ENCODE assay signal across 26 mouse cellular contexts in the genomic region with DNA sequence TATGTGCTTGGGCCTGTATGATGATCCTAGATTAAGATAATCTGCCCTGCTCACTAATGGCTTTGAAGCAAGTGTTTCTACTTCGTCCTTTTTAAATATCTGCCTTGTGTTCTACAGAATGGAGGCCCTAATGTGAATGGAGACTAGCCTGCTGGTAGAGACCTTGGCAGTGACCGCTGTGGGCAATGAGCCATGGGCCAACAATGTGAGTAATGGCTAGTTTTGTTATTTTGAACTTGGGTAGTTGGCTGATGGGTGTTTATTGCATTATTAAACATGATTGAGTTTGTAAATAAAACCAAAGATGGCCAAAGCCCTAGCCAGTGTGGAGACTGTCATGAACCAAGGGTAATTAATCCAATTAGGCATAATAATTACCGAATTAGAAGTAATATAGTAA. TPM values are rescaled to one million over a fixed set of nuclear protein-coding genes. Genes with fewer than 3 reads are reported as not detected.
A peak's percentile ranks its signal among the peaks of the same experiment; 100 is the strongest.
DNase-seq lines count a peak whose midpoint lies in the region; ATAC-seq and TF ChIP-seq lines count a peak whose summit lies in the region.
"Had no signal": no experiment of that assay in that cellular context is flagged by ENCODE, and none has a peak within 500 bp of the region (broad histone marks: within the 10 kb centered on the region; RNA-seq: fewer than 3 reads in every experiment).

No protein-coding gene starts in this region.

- ATAC-seq in megakaryocyte, adult 5-6 weeks (ENCODE audit: poor library complexity, severe bottlenecking) = no peak
- ATAC-seq: activated CD4-positive, CD25-positive, alpha-beta regulatory T cell, adult 4 months; CD4-positive, CD25-positive, alpha-beta regulatory T cell, adult 4 months; forebrain, embryonic 13.5 days; hindbrain, embryonic 16.5 days; lung, postnatal 0 days; midbrain, embryonic 15.5 days had no signal

- DNase-seq in cerebellum, adult 9-10 months = peak; percentile 28
- no peak for DNase-seq in cerebellum, adult 11-12 months
- DNase-seq in Muller cell, postnatal 12 days (ENCODE audit: inconsistent ontology term) = peak; percentile 83
- DNase-seq in adrenal gland, adult 8-10 months = peak; percentile 58
- peak; percentile 46 for DNase-seq in brain, embryonic 14.5 days (ENCODE audit: low read depth)
- no peak for DNase-seq in retina, postnatal 1 day
- DNase-seq: gastrocnemius, postnatal 14 days; heart, postnatal 14 days; kidney, adult 2 months; kidney, postnatal 36 days; liver, embryonic 13.5 days; lung, adult 18-20 months; right cerebral cortex, adult 18-20 months; right cerebral cortex, postnatal 4 days; thymus, adult 2 months; thymus, postnatal 36 days had no signal

- no peak for TF ChIP-seq POLR2A in brain, embryonic 14.5 days (IDR thresholded peaks at IDR 0.05; ENCODE audit: borderline replicate concordance, extremely low read depth, insufficient read depth, insufficient read length, poor library complexity, severe bottlenecking)

- TF ChIP-seq CTCF in brain, embryonic 14.5 days (IDR thresholded peaks at IDR 0.05; ENCODE audit: borderline replicate concordance, extremely low read depth, insufficient read depth, insufficient read length) = no peak

RNA-seq across cellular contexts. Expression of a gene that starts 20.1 kb away (rescaled TPM):
- total RNA-seq in adrenal gland, adult 8-10 months (2022) = 1 to 10 TPM; 3.1 to 5.6 (median 4.7) TPM
- polyA plus RNA-seq in brain, embryonic 14.5 days (2012; rRNA removed) = 0.85 and 1.5 TPM in 2 replicates
- total RNA-seq in megakaryocyte, adult 5-6 weeks (2015) = not detected in 2 replicates
- not detected in 2 replicates for total RNA-seq in megakaryocyte, adult 5-6 weeks (2017)
- total RNA-seq: granulocyte monocyte progenitor cell, adult 5-6 weeks had no signal
- polyA plus RNA-seq: activated CD4-positive, CD25-positive, alpha-beta regulatory T cell, adult 4 months; CD4-positive, CD25-positive, alpha-beta regulatory T cell, adult 4 months; macrophage; spleen, adult 2 months had no signal

Comparison
In these comparisons a context has a peak if more than half of its experiments do, and no peak if none do; other contexts are left out.
1. DNase-seq: peak in cerebellum, adult 9-10 months (single experiment), Muller cell, postnatal 12 days (single experiment), adrenal gland, adult 8-10 months (single experiment) and brain, embryonic 14.5 days (single experiment); none in cerebellum, adult 11-12 months (single experiment) and retina, postnatal 1 day (single experiment).
2. RNA of a gene that starts 20.1 kb away (total RNA-seq): 3.1 to 5.6 TPM in adrenal gland, adult 8-10 months; not detected in megakaryocyte, adult 5-6 weeks; every median in the first group is over 4 times any median in the second.